Mouse (Mus musculus) liver, postnatal 0 days (tissue): ENCODE results near the gene Rtl5. TPM values are rescaled to one million over a fixed set of nuclear protein-coding genes. Genes with fewer than 3 reads are reported as not detected.
"Not testable (repeated sequence)": the region's sequence is repeated elsewhere in the genome, so short reads cannot be mapped to it uniquely, and the experiment has no call there.

Source experiments
- ATAC-seq: fragments of 200-750 bp; cut with Nextera tagmentation; 2 replicates; pipeline ENCODE4 v1.8.0; 2017; ENCODE audit warnings: mild to moderate bottlenecking, moderate library complexity
- DNase-seq: peaks from one replicate; pipeline ENCODE4 v3.0.0-alpha.2; 2016
- H3K27ac ChIP-seq: fragments of 300-500 bp; sonication (generic); 2 replicates; pipeline ENCODE4 v1.5.1; 2014; ENCODE audit warnings: antibody characterized with exemption, moderate library complexity, mild to moderate bottlenecking, low read depth
- H3K27me3 ChIP-seq: fragments of 300-500 bp; sonication (generic); 2 replicates; pipeline ENCODE4 v1.6.1; 2014; ENCODE audit warnings: low read length, control low read depth, mixed read lengths; ENCODE audit not compliant: insufficient read depth
- H3K36me3 ChIP-seq: fragments of 300-500 bp; sonication (generic); replicated peaks from 2 replicates; pipeline ENCODE4 v1.6.1; 2014; ENCODE audit warnings: mild to moderate bottlenecking, control low read depth, low read length, moderate library complexity, mixed read lengths; ENCODE audit not compliant: insufficient read depth
- H3K4me1 ChIP-seq: fragments of 300-500 bp; sonication (generic); 2 replicates; pipeline ENCODE4 v1.6.1; 2014; ENCODE audit warnings: antibody characterized with exemption, mild to moderate bottlenecking, control low read depth; ENCODE audit not compliant: insufficient read depth
- H3K4me2 ChIP-seq: fragments of 300-500 bp; sonication (generic); 2 replicates; pipeline ENCODE4 v1.6.1; 2014; ENCODE audit warnings: low read depth, mild to moderate bottlenecking, low read length, moderate library complexity, mixed read lengths
- H3K4me3 ChIP-seq: fragments of 300-500 bp; sonication (generic); 2 replicates; pipeline ENCODE4 v1.5.1; 2014; ENCODE audit warnings: low read depth, low read length
- H3K9ac ChIP-seq: fragments of 300-500 bp; sonication (generic); replicated peaks from 2 replicates; pipeline ENCODE4 v1.6.1; 2014; ENCODE audit warnings: mild to moderate bottlenecking, moderate library complexity
- H3K9me3 ChIP-seq: fragments of 300-500 bp; sonication (generic); 2 replicates; pipeline ENCODE4 v1.6.1; 2016; ENCODE audit warnings: mild to moderate bottlenecking, control low read depth, low read length, mixed read lengths
- CTCF ChIP-seq: sonication (generic); IDR thresholded peaks from 2 replicates; pipeline ENCODE4 v1.5.1; 2016; ENCODE audit warnings: antibody characterized with exemption, low read depth
- EP300 ChIP-seq: IDR thresholded peaks from 2 replicates; pipeline ENCODE4 v1.6.1; 2016; ENCODE audit warnings: antibody characterized with exemption, low read depth, mild to moderate bottlenecking
- WGBS: fragments of 180-500 bp; shearing (Covaris S2); extraction: QIAGEN DNeasy Blood & Tissue Kit; methylation state at CpG from one replicate; pipeline ENCODE4 v1.1.7; 2014; ENCODE audit not compliant: insufficient replicate concordance; 5-methylcytosine and 5-hydroxymethylcytosine counted together
- polyA plus RNA-seq: library from polyadenylated mRNA; unstranded; fragments of >200 nt; fragmentation: Nextera tagmentation; extraction: Ambion mirVana; gene quantifications from 2 replicates; pipeline ENCODE4 v1.2.1, GENCODE M21; 2015

Gene Rtl5
- polyA plus RNA-seq = 0.22 and 0.32 TPM in 2 replicates

- WGBS = 25% methylated on average over 55 of the region's 61 CpGs
- TF ChIP-seq CTCF (no peak), EP300 (no peak)
- Histone ChIP-seq H3K4me2 (peak within 1 kb of the TSS; percentile 70), H3K9ac (peak within 1 kb of the TSS; percentile 38), H3K9me3 (no peaks in the 10 kb centered on the region), H3K27ac (no peak within 1 kb of the TSS), H3K27me3 (peaks cover 5% of the 10 kb centered on the region; the same call in 1 of the 2 replicates), H3K36me3 (no peaks in the 10 kb centered on the region), H3K4me3 (peak within 1 kb of the TSS; percentile 46), H3K4me1 (no peaks in the 10 kb centered on the region)
- peak; percentile 58 for DNase-seq
- peak; percentile 49; the same call in 1 of the 2 replicates for ATAC-seq
Measured at GRCm38 (mm10) chrX:102070591-102071471, at the start of gene Rtl5. TSS of gene Rtl5 (minus strand) at chrX:102071304.

- TF ChIP-seq CTCF (no peak; the same call in 1 of the 2 replicates), EP300 (peak; percentile 80)
- peak within 1 kb of the TSS; percentile 55; the same call in 1 of the 2 replicates for H3K27ac ChIP-seq
Measured at GRCm38 (mm10) chrX:102119042-102119864, 48.1 kb upstream of the Rtl5 start, which contains the start of gene Pin4. TSS of gene Pin4 (plus strand) at chrX:102119447.

GRCm38 (mm10) chrX:102115676-102116075 is 44.6 kb upstream of the Rtl5 start:
- no peak overlapping the region for H3K4me2 ChIP-seq
- H3K4me3 ChIP-seq = no peak overlapping the region
- no peaks in the 10 kb centered on the region; the same call in 1 of the 2 replicates for H3K4me1 ChIP-seq
- 36% methylated on average over 4 of the region's 4 CpGs for WGBS
- ATAC-seq (no peak), DNase-seq (no peak)
- no peaks in the 10 kb centered on the region for H3K9me3 ChIP-seq
- H3K27me3 ChIP-seq = no peaks in the 10 kb centered on the region; the same call in 1 of the 2 replicates
- TF ChIP-seq EP300 = no peak
- TF ChIP-seq CTCF = no peak
- no peaks in the 10 kb centered on the region for H3K36me3 ChIP-seq
- H3K9ac ChIP-seq = no peak overlapping the region
- no peak overlapping the region for H3K27ac ChIP-seq

More at GRCm38 (mm10) chrX:102119042-102119864, 48.1 kb upstream of the Rtl5 start, which contains the start of gene Pin4:
- Histone ChIP-seq H3K4me1 (no peaks in the 10 kb centered on the region; the same call in 1 of the 2 replicates), H3K36me3 (no peaks in the 10 kb centered on the region), H3K4me2 (peak within 1 kb of the TSS; percentile 72), H3K9me3 (no peaks in the 10 kb centered on the region), H3K27me3 (no peaks in the 10 kb centered on the region; the same call in 1 of the 2 replicates), H3K9ac (peak within 1 kb of the TSS; percentile 77), H3K4me3 (peak within 1 kb of the TSS; percentile 76)
- DNase-seq (peak; percentile 90), ATAC-seq (peak; percentile 99)
- 11% methylated on average over 30 of the region's 30 CpGs for WGBS

GRCm38 (mm10) chrX:102109349-102109748 is 38.2 kb upstream of the Rtl5 start:
- H3K27ac ChIP-seq, H3K4me2 ChIP-seq, H3K9ac ChIP-seq, H3K9me3 ChIP-seq, H3K36me3 ChIP-seq, H3K4me1 ChIP-seq, H3K4me3 ChIP-seq, ATAC-seq, H3K27me3 ChIP-seq, DNase-seq: not testable (repeated sequence)
- 57% methylated on average over 5 of the region's 5 CpGs for whole genome bisulfite sequencing

DNA sequence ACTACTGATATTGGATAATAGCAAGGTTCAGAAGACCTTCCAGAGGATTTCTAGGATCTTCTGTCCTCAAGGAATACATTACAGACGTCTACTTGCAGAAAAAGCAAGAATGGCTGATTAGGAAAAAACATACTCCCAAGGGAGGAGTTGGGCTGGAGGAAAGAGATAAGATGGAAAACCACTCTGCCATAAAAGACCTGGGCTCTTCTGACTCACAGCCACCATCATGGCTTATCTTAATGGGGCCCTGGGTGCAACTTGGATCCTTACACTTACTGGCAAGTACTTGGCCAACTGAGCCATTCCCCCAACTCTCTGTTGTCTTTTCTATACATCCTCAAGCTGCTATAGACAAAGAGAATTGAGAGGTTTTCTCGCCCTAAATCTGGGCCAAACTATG is 32.7 kb upstream of the Rtl5 start:
- H3K9ac ChIP-seq, H3K9me3 ChIP-seq, H3K4me1 ChIP-seq, H3K4me3 ChIP-seq, ATAC-seq, H3K27ac ChIP-seq, H3K4me2 ChIP-seq, H3K36me3 ChIP-seq, H3K27me3 ChIP-seq, DNase-seq: not testable (repeated sequence)
- WGBS = 60% methylated on average over 2 of the region's 2 CpGs

DNA sequence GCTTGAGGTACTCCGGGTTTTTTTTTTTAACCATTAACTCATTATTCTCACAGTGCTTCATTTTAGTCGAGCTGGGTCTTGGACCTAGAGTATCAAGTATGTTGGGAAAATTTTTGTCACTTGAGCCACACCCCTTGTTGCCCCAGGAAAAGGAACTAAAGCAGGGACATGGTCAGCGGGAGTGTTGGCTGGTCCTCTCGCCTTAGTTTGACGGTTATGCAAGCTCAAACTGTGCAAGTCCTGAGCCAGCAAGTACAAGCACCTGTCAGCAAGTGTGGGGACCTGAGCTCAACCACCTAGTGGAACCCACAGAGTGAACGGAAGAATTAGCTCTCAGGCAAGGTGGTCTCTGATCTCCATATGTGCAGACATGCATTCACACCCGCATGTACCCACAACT is 30.8 kb upstream of the Rtl5 start:
- ATAC-seq (no peak), DNase-seq (no peak)
- Histone ChIP-seq H3K27me3 (no peaks in the 10 kb centered on the region), H3K36me3 (no peaks in the 10 kb centered on the region), H3K9me3 (no peaks in the 10 kb centered on the region), H3K4me2 (no peak overlapping the region), H3K4me3 (no peak overlapping the region), H3K27ac (no peak overlapping the region), H3K9ac (no peak overlapping the region), H3K4me1 (no peaks in the 10 kb centered on the region)
- 61% methylated on average over 7 of the region's 7 CpGs for WGBS
- no peak for TF ChIP-seq EP300
- no peak for TF ChIP-seq CTCF
